Mouse (Mus musculus): ENCODE measurements around the gene Creg1. TPM values are rescaled to one million over a fixed set of nuclear protein-coding genes. Genes with fewer than 3 reads are reported as not detected.

Creg1 gene
- polyA plus RNA-seq, 1 experiment from 2014 or later: 289 TPM

DNA sequence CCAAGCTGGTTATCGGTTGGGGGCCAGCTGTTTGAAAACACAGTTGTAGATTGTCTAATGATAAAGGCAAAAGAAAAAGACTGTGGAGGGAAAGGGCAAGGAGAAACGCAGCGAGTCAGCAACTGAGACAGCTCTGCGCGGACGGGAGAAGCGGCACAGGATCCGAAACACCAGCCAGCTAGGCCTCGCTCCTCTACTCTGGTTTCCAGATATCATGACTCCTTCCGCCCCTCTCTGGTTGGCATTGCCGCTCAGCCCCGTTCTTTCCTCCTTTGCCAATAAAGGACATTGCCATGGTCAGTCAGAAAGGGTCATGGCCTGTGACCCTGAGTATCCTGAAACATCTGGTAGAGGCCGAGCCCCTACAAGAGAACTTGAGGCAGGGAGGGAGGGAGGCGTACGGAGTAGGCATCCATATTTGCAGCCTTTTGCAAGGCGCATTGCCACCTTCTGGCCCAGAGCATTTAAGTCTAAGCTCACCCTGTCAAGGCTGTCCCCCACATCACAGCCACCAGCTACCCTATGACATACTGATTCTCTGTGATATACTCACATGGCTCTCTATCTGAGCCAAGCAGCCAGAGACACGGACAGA lies 25.6 kb downstream of the Creg1 start:
- no peaks in the 10 kb centered on the region for H3K9me3 ChIP-seq (ENCODE audit: low read length)
- H3K9ac ChIP-seq (replicated peaks): no peak overlapping the region
- H3K27me3 ChIP-seq (ENCODE audit: insufficient read depth, low read length): no peaks in the 10 kb centered on the region
- H3K4me3 ChIP-seq (ENCODE audit: low read depth, low read length): no peak overlapping the region
- H3K36me3 ChIP-seq (replicated peaks; ENCODE audit: insufficient read depth, low read length): no peaks in the 10 kb centered on the region
- TF ChIP-seq CTCF (IDR thresholded peaks at IDR 0.05; ENCODE audit: low read depth) (no peak), EP300 (IDR thresholded peaks at IDR 0.05; ENCODE audit: low read depth) (no peak)
- 82% methylated on average over 17 of the region's 17 CpGs for WGBS (ENCODE audit: insufficient replicate concordance)
- H3K27ac ChIP-seq (ENCODE audit: low read depth): no peak overlapping the region
- DNase-seq (no peak), ATAC-seq (no peak)
- no peak overlapping the region for H3K4me2 ChIP-seq (ENCODE audit: low read depth, low read length)
- no peaks in the 10 kb centered on the region for H3K4me1 ChIP-seq (ENCODE audit: insufficient read depth)

DNA sequence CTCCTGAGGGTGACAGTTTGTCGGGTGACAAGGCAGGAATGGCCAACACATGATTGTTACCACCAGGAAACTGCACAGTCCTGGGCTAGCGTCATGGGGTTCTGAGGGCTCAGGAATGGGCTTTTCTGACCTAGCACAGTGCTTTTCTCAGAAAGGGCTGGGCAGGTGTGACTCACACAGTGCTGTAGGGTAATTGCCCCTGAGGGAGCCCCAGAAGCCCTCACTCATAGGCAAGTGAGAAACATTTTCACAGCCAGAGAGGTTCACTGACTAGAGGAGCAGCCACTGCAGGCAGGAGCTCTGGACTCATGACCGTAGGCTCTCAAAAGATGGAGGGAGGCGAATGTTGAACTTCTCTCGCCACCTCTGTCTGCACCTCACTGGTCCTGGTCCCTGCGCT lies 26.4 kb downstream of the Creg1 start:
- no peak for ATAC-seq
- TF ChIP-seq CTCF (IDR thresholded peaks at IDR 0.05; ENCODE audit: low read depth): no peak
- TF ChIP-seq EP300 (IDR thresholded peaks at IDR 0.05; ENCODE audit: low read depth): no peak
- Histone ChIP-seq H3K9ac (replicated peaks) (no peak overlapping the region), H3K4me3 (ENCODE audit: low read depth, low read length) (no peak overlapping the region), H3K36me3 (replicated peaks; ENCODE audit: insufficient read depth, low read length) (no peaks in the 10 kb centered on the region), H3K27me3 (ENCODE audit: insufficient read depth, low read length) (no peaks in the 10 kb centered on the region), H3K4me2 (ENCODE audit: low read depth, low read length) (no peak overlapping the region), H3K4me1 (ENCODE audit: insufficient read depth) (no peaks in the 10 kb centered on the region), H3K9me3 (ENCODE audit: low read length) (no peaks in the 10 kb centered on the region), H3K27ac (ENCODE audit: low read depth) (no peak overlapping the region)
- no peak for DNase-seq
- WGBS (ENCODE audit: insufficient replicate concordance): 83% methylated on average over 6 of the region's 6 CpGs

DNA sequence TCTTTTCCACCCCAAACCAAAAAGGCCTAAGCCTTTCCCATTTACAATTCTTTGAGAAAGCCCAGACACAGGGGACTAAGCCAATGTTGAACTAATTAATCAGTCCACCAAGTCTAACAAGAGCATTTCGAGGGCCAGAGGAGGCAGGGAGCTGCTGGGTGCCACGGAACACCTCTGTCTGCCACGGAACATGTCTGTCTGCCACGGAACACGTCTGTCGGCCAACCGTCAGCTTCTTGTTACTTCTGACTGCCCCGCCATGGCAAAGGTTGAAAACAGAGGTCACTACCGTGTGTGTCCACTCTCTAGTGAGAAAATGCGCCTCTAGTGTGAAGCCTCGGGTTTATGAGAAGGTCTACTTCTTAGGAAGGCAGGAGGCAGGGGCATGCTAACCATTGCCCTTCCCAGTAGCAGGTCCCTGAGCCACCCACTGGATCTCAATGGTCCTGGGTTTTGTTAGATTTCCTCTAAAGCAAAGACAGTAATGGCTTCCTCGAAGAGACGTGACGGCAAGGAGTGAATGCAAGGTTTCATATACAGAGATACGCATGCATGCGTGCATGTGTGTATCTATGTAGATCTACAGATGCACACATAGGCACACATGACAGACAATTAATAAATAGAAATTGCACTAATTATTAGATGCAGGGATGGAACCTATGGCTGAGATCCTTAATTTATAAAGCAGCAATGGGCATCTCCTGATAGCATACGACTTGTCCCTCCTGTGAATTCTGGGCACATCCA lies 27.1 kb downstream of the Creg1 start:
- ATAC-seq (no peak), DNase-seq (no peak)
- Histone ChIP-seq H3K9me3 (ENCODE audit: low read length) (no peaks in the 10 kb centered on the region), H3K4me1 (ENCODE audit: insufficient read depth) (no peaks in the 10 kb centered on the region), H3K27me3 (ENCODE audit: insufficient read depth, low read length) (no peaks in the 10 kb centered on the region), H3K4me2 (ENCODE audit: low read depth, low read length) (no peak overlapping the region), H3K4me3 (ENCODE audit: low read depth, low read length) (no peak overlapping the region), H3K36me3 (replicated peaks; ENCODE audit: insufficient read depth, low read length) (no peaks in the 10 kb centered on the region), H3K9ac (replicated peaks) (no peak overlapping the region), H3K27ac (ENCODE audit: low read depth) (no peak overlapping the region)
- TF ChIP-seq EP300 (IDR thresholded peaks at IDR 0.05; ENCODE audit: low read depth) (no peak), CTCF (IDR thresholded peaks at IDR 0.05; ENCODE audit: low read depth) (no peak)
- 88% methylated on average over 17 of the region's 17 CpGs for WGBS (ENCODE audit: insufficient replicate concordance)

DNA sequence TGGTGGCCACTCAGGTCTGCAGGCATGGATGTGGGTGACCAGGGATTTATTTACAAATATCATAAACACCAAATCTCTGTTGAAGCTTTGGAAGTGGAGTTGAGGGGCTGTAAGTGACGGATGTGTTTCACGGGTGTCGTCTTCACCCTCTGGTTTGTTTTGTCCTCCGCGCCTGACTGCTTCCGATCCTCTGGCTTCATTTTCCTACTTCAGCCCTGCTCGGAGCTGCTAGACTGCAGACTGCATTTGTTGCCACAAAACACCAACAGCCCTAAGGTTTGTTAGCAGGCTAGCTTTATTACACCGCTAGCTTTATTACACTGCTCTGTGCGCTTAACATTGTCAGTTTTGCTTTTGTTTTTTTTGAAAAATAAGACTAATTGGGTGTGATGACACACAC lies 27.9 kb downstream of the Creg1 start:
- no peak for TF ChIP-seq CTCF (IDR thresholded peaks at IDR 0.05; ENCODE audit: low read depth)
- no peak for TF ChIP-seq EP300 (IDR thresholded peaks at IDR 0.05; ENCODE audit: low read depth)
- no peak overlapping the region for H3K9ac ChIP-seq (replicated peaks)
- H3K36me3 ChIP-seq (replicated peaks; ENCODE audit: insufficient read depth, low read length): no peaks in the 10 kb centered on the region
- WGBS (ENCODE audit: insufficient replicate concordance): 92% methylated on average over 9 of the region's 9 CpGs
- ATAC-seq: no peak
- H3K4me1 ChIP-seq (ENCODE audit: insufficient read depth): no peaks in the 10 kb centered on the region
- no peaks in the 10 kb centered on the region for H3K9me3 ChIP-seq (ENCODE audit: low read length)
- no peaks in the 10 kb centered on the region for H3K27me3 ChIP-seq (ENCODE audit: insufficient read depth, low read length)
- H3K4me2 ChIP-seq (ENCODE audit: low read depth, low read length): no peak overlapping the region
- DNase-seq: no peak
- H3K27ac ChIP-seq (ENCODE audit: low read depth): no peak overlapping the region
- H3K4me3 ChIP-seq (ENCODE audit: low read depth, low read length): no peak overlapping the region

DNA sequence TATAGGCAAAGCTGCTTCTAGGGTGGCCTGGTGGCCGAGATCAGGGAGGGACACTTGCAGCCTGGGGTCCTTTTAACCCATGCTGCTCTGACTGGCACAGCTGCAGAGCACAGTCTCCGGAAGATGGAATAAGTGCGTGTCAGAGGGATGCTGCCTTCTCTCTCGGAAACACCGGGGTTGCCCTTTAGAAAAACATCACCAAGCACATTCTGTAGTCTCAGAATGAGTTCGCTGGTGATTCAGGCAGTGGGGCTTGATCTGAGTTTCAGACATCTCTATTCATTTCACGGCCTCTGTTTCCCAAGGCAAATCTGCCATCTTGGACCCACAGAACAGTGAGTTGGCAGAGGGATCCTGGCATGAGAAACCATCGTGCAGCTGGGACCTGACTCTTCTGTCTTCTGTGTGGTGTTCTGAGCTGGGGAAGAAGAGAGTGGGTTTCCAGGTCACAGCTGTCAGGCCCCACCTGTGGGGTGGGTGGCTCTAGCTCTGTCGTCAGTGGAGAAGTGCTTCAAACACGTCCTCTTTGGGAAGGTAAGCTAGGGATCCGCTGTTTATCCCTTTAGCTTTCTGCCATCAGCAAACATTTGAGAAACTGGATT lies 38.3 kb downstream of the Creg1 start:
- H3K27ac ChIP-seq (ENCODE audit: low read depth): no peak overlapping the region
- H3K27me3 ChIP-seq (ENCODE audit: insufficient read depth, low read length): no peaks in the 10 kb centered on the region
- WGBS (ENCODE audit: insufficient replicate concordance): 80% methylated on average over 11 of the region's 11 CpGs
- no peak overlapping the region for H3K4me2 ChIP-seq (ENCODE audit: low read depth, low read length)
- TF ChIP-seq EP300 (IDR thresholded peaks at IDR 0.05; ENCODE audit: low read depth) (no peak), CTCF (IDR thresholded peaks at IDR 0.05; ENCODE audit: low read depth) (no peak)
- H3K4me3 ChIP-seq (ENCODE audit: low read depth, low read length): no peak overlapping the region
- no peaks in the 10 kb centered on the region for H3K4me1 ChIP-seq (ENCODE audit: insufficient read depth)
- H3K9ac ChIP-seq (replicated peaks): no peak overlapping the region
- no peaks in the 10 kb centered on the region for H3K36me3 ChIP-seq (replicated peaks; ENCODE audit: insufficient read depth, low read length)
- no peak for ATAC-seq
- no peaks in the 10 kb centered on the region for H3K9me3 ChIP-seq (ENCODE audit: low read length)
- DNase-seq: no peak

- Histone ChIP-seq H3K27me3 (ENCODE audit: insufficient read depth, low read length) (no peaks in the 10 kb centered on the region), H3K4me3 (ENCODE audit: low read depth, low read length) (no peak overlapping the region), H3K4me1 (ENCODE audit: insufficient read depth) (no peaks in the 10 kb centered on the region), H3K9ac (replicated peaks) (no peak overlapping the region), H3K9me3 (ENCODE audit: low read length) (no peaks in the 10 kb centered on the region), H3K27ac (ENCODE audit: low read depth) (no peak overlapping the region), H3K36me3 (replicated peaks; ENCODE audit: insufficient read depth, low read length) (no peaks in the 10 kb centered on the region), H3K4me2 (ENCODE audit: low read depth, low read length) (no peak overlapping the region)
- no peak for TF ChIP-seq CTCF (IDR thresholded peaks at IDR 0.05; ENCODE audit: low read depth)
- TF ChIP-seq EP300 (IDR thresholded peaks at IDR 0.05; ENCODE audit: low read depth): no peak
- no peak for ATAC-seq
- 84% methylated on average over 5 of the region's 5 CpGs for WGBS (ENCODE audit: insufficient replicate concordance)
- DNase-seq: no peak
Measured at GRCm38 (mm10) chr1:165803107-165803506, 39.6 kb downstream of the Creg1 start.
